Mouse (Mus musculus) lung, postnatal 10 days (tissue): Measurements from ENCODE around the gene Slc22a4.
A peak's percentile ranks its signal among the peaks of the same experiment; 100 is the strongest.

Experiments used
- DNase-seq: peaks from one replicate; pipeline ENCODE4 v3.0.0; 2021

Gene Slc22a4

GRCm38 (mm10) chr11:54028044-54028951 lies at the start of gene Slc22a4:
Gene Slc22a4 (minus strand): TSS chr11:54028090.
- DNase-seq, result peak; percentile 87

- DNase-seq, result no peak
Measured at GRCm38 (mm10) chr11:54076101-54076500, 48.2 kb upstream of the Slc22a4 start.

- DNase-seq, result no peak
Measured at GRCm38 (mm10) chr11:54075353-54075752, 47.5 kb upstream of the Slc22a4 start.

- no peak for DNase-seq
Measured at GRCm38 (mm10) chr11:54073291-54073690, 45.4 kb upstream of the Slc22a4 start.

- DNase-seq, result no peak
Measured at GRCm38 (mm10) chr11:54071726-54072445, 44.0 kb upstream of the Slc22a4 start.

- peak; percentile 54 for DNase-seq
Measured at GRCm38 (mm10) chr11:54068520-54069371, 40.9 kb upstream of the Slc22a4 start, which contains the start of gene Pdlim4. Gene Pdlim4 (minus strand): TSS chr11:54069014.

GRCm38 (mm10) chr11:54067996-54068519 lies 40.2 kb upstream of the Slc22a4 start:
- DNase-seq, result no peak

GRCm38 (mm10) chr11:54067318-54067995 lies 39.6 kb upstream of the Slc22a4 start:
- DNase-seq, result peak; percentile 85

- DNase-seq, result no peak
Measured at GRCm38 (mm10) chr11:54066400-54066799, 38.5 kb upstream of the Slc22a4 start.

- no peak for DNase-seq
Measured at GRCm38 (mm10) chr11:54065915-54066178, 38.0 kb upstream of the Slc22a4 start.

- no peak for DNase-seq
Measured at GRCm38 (mm10) chr11:54065106-54065914, 37.4 kb upstream of the Slc22a4 start.

- no peak for DNase-seq
Measured at GRCm38 (mm10) chr11:54064412-54064978, 36.6 kb upstream of the Slc22a4 start.

GRCm38 (mm10) chr11:54063472-54063775 lies 35.5 kb upstream of the Slc22a4 start:
- DNase-seq, result no peak

GRCm38 (mm10) chr11:54062753-54063471 lies 35.0 kb upstream of the Slc22a4 start:
- peak; percentile 20 for DNase-seq

GRCm38 (mm10) chr11:54062086-54062752 lies 34.3 kb upstream of the Slc22a4 start:
- peak; percentile 41 for DNase-seq

GRCm38 (mm10) chr11:54060316-54060715 lies 32.4 kb upstream of the Slc22a4 start:
- DNase-seq, result peak; percentile 76

GRCm38 (mm10) chr11:54059526-54059925 lies 31.6 kb upstream of the Slc22a4 start:
- no peak for DNase-seq

- DNase-seq, result no peak
Measured at GRCm38 (mm10) chr11:54058643-54059042, 30.8 kb upstream of the Slc22a4 start.

GRCm38 (mm10) chr11:54058056-54058617 lies 30.2 kb upstream of the Slc22a4 start:
- no peak for DNase-seq

GRCm38 (mm10) chr11:54057428-54057827 lies 29.5 kb upstream of the Slc22a4 start:
- no peak for DNase-seq
